Mouse (Mus musculus) forebrain, embryonic 16.5 days (tissue): Measurements from ENCODE around the gene Vsig2. TPM values are rescaled to one million over a fixed set of nuclear protein-coding genes. Genes with fewer than 3 reads are reported as not detected.

ENCODE experiments used
- ATAC-seq: fragments of 200-750 bp; cut with Nextera tagmentation; 2 replicates; pipeline ENCODE4 v1.8.0; 2017; ENCODE audit warnings: mild to moderate bottlenecking, moderate library complexity
- H3K27ac ChIP-seq: fragments of 300-500 bp; sonication (generic); 2 replicates; pipeline ENCODE4 v1.5.1; 2014; ENCODE audit warnings: low read length, control low read depth
- H3K27me3 ChIP-seq: fragments of 300-500 bp; sonication (generic); replicated peaks from 2 replicates; pipeline ENCODE4 v1.6.1; 2014; ENCODE audit warnings: low read length; ENCODE audit not compliant: control insufficient read depth, insufficient read depth
- H3K36me3 ChIP-seq: fragments of 300-500 bp; sonication (generic); 2 replicates; pipeline ENCODE4 v1.6.1; 2014; ENCODE audit not compliant: control insufficient read depth, insufficient read depth
- H3K4me1 ChIP-seq: fragments of 300-500 bp; sonication (generic); replicated peaks from 2 replicates; pipeline ENCODE4 v1.6.1; 2014; ENCODE audit warnings: low read length; ENCODE audit not compliant: control insufficient read depth, insufficient read depth
- H3K4me2 ChIP-seq: fragments of 300-500 bp; sonication (generic); 2 replicates; pipeline ENCODE4 v1.6.1; 2014; ENCODE audit warnings: mild to moderate bottlenecking, low read length, control low read depth
- H3K4me3 ChIP-seq: fragments of 300-500 bp; sonication (generic); replicated peaks from 2 replicates; pipeline ENCODE4 v1.5.1; 2014; ENCODE audit warnings: mild to moderate bottlenecking, low read length, control low read depth
- H3K9ac ChIP-seq: fragments of 300-500 bp; sonication (generic); replicated peaks from 2 replicates; pipeline ENCODE4 v1.6.1; 2014; ENCODE audit warnings: low read depth, low read length, control low read depth
- H3K9me3 ChIP-seq: fragments of 300-500 bp; sonication (generic); 2 replicates; pipeline ENCODE4 v1.6.1; 2016; ENCODE audit warnings: low read length; ENCODE audit not compliant: control insufficient read depth
- WGBS: fragments of 180-500 bp; shearing (Covaris S2); extraction: QIAGEN DNeasy Blood & Tissue Kit; methylation state at CpG from one replicate; pipeline ENCODE4 v1.1.7; 2014; 5-methylcytosine and 5-hydroxymethylcytosine counted together
- polyA plus RNA-seq: library from polyadenylated mRNA; unstranded; fragments of >200 nt; fragmentation: Nextera tagmentation; extraction: Ambion mirVana; gene quantifications from 2 replicates; pipeline ENCODE4 v1.2.1, GENCODE M21; 2015

Vsig2 gene
- 0.86 and 0.89 TPM in 2 replicates for polyA plus RNA-seq

- H3K9ac ChIP-seq = no peak within 1 kb of the TSS
- no peaks in the 10 kb centered on the region for H3K36me3 ChIP-seq
- no peaks in the 10 kb centered on the region for H3K27me3 ChIP-seq
- WGBS = 55% methylated on average over 23 of the region's 23 CpGs
- no peaks in the 10 kb centered on the region for H3K9me3 ChIP-seq
- ATAC-seq = no peak
- H3K4me1 ChIP-seq = peaks cover 2% of the 10 kb centered on the region; the same call in 1 of the 2 replicates
- H3K4me3 ChIP-seq = no peak within 1 kb of the TSS
- no peak within 1 kb of the TSS for H3K27ac ChIP-seq
- no peak within 1 kb of the TSS for H3K4me2 ChIP-seq
These were observed at the start of gene Vsig2 for GRCm38 (mm10) chr9:37539170-37540025. Vsig2 (plus strand) TSS chr9:37539255.

- Histone ChIP-seq H3K36me3 (no peaks in the 10 kb centered on the region), H3K4me1 (peaks cover 17% of the 10 kb centered on the region), H3K27ac (peak overlapping the region; percentile 95), H3K4me3 (peak overlapping the region; percentile 91), H3K4me2 (peak overlapping the region; percentile 60), H3K9me3 (no peaks in the 10 kb centered on the region), H3K27me3 (no peaks in the 10 kb centered on the region), H3K9ac (peak overlapping the region; percentile 75)
- ATAC-seq = peak; percentile 73
- WGBS = under 1% methylated on average over 53 of the region's 75 CpGs
These were observed 49.5 kb upstream of the Vsig2 start for GRCm38 (mm10) chr9:37489446-37490120.

GRCm38 (mm10) chr9:37495761-37496160 lies 43.3 kb upstream of the Vsig2 start:
- H3K27ac ChIP-seq = no peak overlapping the region
- WGBS = 64% methylated on average over 3 of the region's 3 CpGs
- no peak overlapping the region for H3K4me2 ChIP-seq
- no peaks in the 10 kb centered on the region for H3K36me3 ChIP-seq
- H3K4me3 ChIP-seq = no peak overlapping the region
- peaks cover 2% of the 10 kb centered on the region for H3K4me1 ChIP-seq
- no peaks in the 10 kb centered on the region for H3K9me3 ChIP-seq
- H3K27me3 ChIP-seq = no peaks in the 10 kb centered on the region
- H3K9ac ChIP-seq = no peak overlapping the region
- ATAC-seq = no peak

GRCm38 (mm10) chr9:37496325-37496724 lies 42.7 kb upstream of the Vsig2 start:
- Histone ChIP-seq H3K9me3 (no peaks in the 10 kb centered on the region), H3K27ac (no peak overlapping the region), H3K4me1 (no peaks in the 10 kb centered on the region), H3K9ac (no peak overlapping the region), H3K27me3 (no peaks in the 10 kb centered on the region), H3K4me2 (no peak overlapping the region), H3K4me3 (no peak overlapping the region), H3K36me3 (no peaks in the 10 kb centered on the region)
- no peak for ATAC-seq

GRCm38 (mm10) chr9:37500201-37500600 lies 38.9 kb upstream of the Vsig2 start:
- no peaks in the 10 kb centered on the region for H3K27me3 ChIP-seq
- no peak overlapping the region for H3K4me2 ChIP-seq
- H3K27ac ChIP-seq = no peak overlapping the region
- no peak overlapping the region for H3K4me3 ChIP-seq
- no peaks in the 10 kb centered on the region for H3K36me3 ChIP-seq
- 79% methylated on average over 3 of the region's 3 CpGs for WGBS
- H3K4me1 ChIP-seq = no peaks in the 10 kb centered on the region
- ATAC-seq = no peak
- no peaks in the 10 kb centered on the region for H3K9me3 ChIP-seq
- H3K9ac ChIP-seq = no peak overlapping the region

GRCm38 (mm10) chr9:37501170-37501569 lies 37.9 kb upstream of the Vsig2 start:
- Histone ChIP-seq H3K9ac (no peak overlapping the region), H3K4me2 (no peak overlapping the region), H3K4me1 (no peaks in the 10 kb centered on the region), H3K36me3 (no peaks in the 10 kb centered on the region), H3K27ac (no peak overlapping the region), H3K4me3 (no peak overlapping the region), H3K9me3 (no peaks in the 10 kb centered on the region), H3K27me3 (no peaks in the 10 kb centered on the region)
- ATAC-seq = no peak
- 88% methylated on average over 1 of the region's 1 CpGs for WGBS

GRCm38 (mm10) chr9:37504348-37504747 lies 34.7 kb upstream of the Vsig2 start:
- H3K9ac ChIP-seq = no peak overlapping the region
- no peak for ATAC-seq
- no peak overlapping the region for H3K4me2 ChIP-seq
- H3K4me3 ChIP-seq = no peak overlapping the region
- no peaks in the 10 kb centered on the region for H3K36me3 ChIP-seq
- no peaks in the 10 kb centered on the region for H3K9me3 ChIP-seq
- no peaks in the 10 kb centered on the region for H3K27me3 ChIP-seq
- no peak overlapping the region for H3K27ac ChIP-seq
- H3K4me1 ChIP-seq = no peaks in the 10 kb centered on the region; the same call in 1 of the 2 replicates

GRCm38 (mm10) chr9:37506023-37506422 lies 33.0 kb upstream of the Vsig2 start:
- H3K27ac ChIP-seq = no peak overlapping the region

GRCm38 (mm10) chr9:37512097-37512496 lies 27.0 kb upstream of the Vsig2 start:
- H3K4me3 ChIP-seq = no peak overlapping the region
- 95% methylated on average over 2 of the region's 2 CpGs for WGBS
- no peaks in the 10 kb centered on the region for H3K9me3 ChIP-seq
- H3K36me3 ChIP-seq = no peaks in the 10 kb centered on the region
- no peaks in the 10 kb centered on the region; the same call in 1 of the 2 replicates for H3K4me1 ChIP-seq
- no peaks in the 10 kb centered on the region for H3K27me3 ChIP-seq
- no peak overlapping the region for H3K27ac ChIP-seq
- ATAC-seq = no peak
- H3K9ac ChIP-seq = no peak overlapping the region
- H3K4me2 ChIP-seq = no peak overlapping the region

More at GRCm38 (mm10) chr9:37506023-37506422, 33.0 kb upstream of the Vsig2 start:
- WGBS = 78% methylated on average over 1 of the region's 1 CpGs
- H3K9me3 ChIP-seq = no peaks in the 10 kb centered on the region
- no peak overlapping the region for H3K4me3 ChIP-seq
- no peaks in the 10 kb centered on the region; the same call in 1 of the 2 replicates for H3K4me1 ChIP-seq
- H3K9ac ChIP-seq = no peak overlapping the region
- no peak overlapping the region for H3K4me2 ChIP-seq
- no peaks in the 10 kb centered on the region for H3K36me3 ChIP-seq
- ATAC-seq = no peak
- H3K27me3 ChIP-seq = no peaks in the 10 kb centered on the region
